Mouse (Mus musculus): ENCODE results near the gene Ccnk.

The Ccnk gene

DNA sequence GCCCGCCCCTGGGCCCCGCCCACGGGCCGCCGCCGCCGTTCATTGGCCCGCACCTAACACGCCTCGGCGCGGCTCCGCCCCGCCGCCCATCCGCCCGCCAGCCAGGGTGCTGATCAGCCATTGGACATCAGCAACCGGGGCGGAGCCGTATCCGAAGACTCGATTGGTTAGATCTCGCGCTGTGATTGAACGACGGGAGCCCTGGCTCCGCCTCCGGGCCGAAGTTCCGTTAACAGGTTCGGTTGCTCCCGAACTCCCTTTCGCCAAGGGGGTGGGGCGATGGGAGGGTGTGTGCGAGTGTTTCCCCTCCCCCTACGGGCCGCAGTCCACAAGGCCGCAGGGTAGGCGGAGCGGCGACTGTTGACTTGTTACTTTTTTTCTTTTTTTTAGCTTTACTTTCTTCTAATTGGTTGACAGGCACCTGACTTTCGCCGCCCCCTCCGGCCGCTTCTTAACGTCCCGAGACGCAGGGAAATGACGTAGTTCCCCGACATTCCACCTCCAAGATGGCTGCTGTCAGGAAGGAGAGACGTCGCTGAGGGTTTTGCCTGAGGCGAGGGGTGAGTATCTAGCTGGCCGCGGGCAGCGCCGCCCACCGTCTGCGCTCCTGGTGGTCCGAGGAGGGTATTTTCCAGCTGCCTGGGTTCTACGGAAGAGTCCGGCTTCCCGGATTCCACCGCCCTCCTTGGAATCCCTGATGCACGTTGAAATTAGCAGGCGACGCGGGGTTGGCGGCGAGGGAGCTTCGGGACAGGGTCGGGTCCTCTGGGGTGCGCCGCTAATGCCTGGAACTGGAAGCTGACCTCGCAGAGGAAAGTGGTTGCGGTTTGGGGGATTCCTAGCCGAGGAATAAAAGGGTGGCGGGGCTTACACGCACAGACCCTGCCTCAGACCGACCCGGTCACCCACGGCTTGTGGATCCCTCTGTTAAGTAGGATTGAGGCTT lies at the start of gene Ccnk:
TSS of gene Ccnk (plus strand) at position 259 of the 946 bp plus-strand sequence.
- DNase-seq (ENCODE audit: low spot score in 2 of 2) = peak; percentile 96 to 97

DNA sequence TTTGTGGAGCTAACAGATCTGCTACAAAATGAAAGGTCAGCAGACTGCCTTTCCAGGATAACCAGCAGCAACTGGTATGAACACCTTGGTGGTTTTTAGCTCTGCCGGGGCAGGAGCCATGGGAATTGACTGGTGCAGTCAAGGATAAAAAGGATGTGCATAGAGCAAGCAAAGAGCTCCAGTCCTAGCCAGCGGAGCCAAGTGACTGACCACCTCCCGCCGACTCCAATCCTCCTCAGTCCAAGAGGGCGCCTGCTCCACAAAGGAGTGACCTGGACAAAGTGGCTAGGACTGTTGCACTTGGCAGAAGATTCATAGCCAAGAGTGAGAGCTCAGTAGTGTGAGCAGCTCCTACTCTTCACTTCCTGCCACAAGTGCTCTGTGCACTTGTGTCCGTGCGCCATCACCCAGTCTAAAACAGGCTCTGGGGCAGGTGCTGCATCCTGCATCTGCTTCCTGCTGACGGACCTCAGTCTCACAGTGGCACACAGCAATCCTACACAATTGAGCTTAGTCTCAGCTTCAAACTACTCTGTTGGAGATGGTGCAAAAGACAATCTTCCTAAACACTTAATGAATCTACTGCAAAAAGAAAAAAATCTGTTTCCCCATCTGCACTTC lies 46.8 kb upstream of the Ccnk start:
- DNase-seq (ENCODE audit: low spot score in 2 of 2) = peak in 1 of 2 experiments; percentile 26

- no peak for DNase-seq (ENCODE audit: low spot score in 2 of 2)
Observed at GRCm38 (mm10) chr12:108133181-108133580, 46.2 kb upstream of the Ccnk start.

DNA sequence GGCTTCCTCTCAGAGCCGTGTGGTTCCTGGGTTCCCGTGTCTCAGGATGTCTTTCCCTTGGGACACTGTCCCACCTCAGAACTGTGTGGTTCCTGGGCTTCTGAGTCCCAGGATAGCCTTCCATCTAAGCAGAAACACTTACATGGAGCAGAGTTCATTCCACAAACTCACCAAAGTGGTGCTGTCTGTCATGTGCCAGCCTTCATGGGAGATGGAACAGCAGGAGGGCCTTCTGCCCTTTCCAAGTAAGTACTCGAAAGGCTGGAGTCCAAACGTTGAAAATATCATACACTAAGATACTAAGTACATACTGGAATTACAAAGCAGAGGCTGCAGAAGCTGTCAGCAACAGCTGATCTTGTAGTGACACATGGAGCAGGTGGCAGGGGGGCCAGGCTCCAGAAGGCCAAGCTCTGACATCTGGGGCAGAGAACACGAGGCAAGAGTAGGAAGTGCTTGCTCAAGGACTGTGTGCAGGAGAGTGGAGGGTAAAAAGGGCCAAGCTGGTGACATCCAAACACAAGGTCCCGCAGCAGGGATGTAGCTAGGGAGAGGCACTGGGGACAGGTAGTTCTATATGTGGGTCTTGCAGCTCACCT lies 43.7 kb upstream of the Ccnk start:
- DNase-seq (ENCODE audit: low spot score in 2 of 2) = no peak

DNA sequence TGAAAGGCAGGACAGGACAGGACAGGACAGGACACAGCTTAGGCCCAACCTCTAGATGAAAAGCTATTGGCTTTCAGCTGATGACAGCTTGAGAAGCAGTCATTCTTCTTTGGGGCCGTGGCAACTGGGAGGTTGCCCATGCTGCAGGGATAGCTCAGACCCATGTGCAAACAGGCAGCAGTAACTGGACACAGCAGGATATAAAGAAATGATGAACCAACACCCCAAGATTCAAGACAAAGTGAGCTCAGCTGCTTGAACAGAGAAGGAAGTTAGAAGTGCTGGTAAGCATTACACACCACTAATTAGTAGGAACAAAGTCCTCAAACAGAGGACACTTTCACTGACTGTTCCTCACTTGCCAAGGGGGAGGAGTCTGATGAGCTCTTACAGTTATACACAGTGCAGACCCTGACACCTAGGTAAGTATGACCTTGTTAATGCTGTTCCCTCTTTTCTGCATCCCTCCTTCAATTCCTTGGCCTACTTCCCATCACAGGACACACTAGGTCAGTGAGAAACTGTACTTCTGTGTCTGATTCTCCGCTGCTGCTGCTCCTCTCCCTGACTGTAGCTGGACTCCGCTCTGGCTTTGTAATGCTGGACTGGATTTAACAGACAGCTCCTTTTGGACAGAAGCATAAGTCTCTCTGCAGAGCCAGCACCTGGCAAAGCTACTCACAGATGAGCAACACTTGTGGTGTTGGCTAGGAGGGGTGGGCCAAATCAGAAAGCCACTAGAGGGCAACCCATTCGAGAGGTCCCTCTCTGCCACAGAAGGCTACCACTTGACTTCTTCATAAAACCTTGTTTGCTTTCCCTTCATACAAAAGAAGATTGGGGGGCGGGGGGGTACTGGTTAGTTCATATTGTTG lies 35.5 kb upstream of the Ccnk start:
- no peak for DNase-seq (ENCODE audit: low spot score in 2 of 2)

GRCm38 (mm10) chr12:108145198-108145597 lies 34.2 kb upstream of the Ccnk start:
- DNase-seq (ENCODE audit: low spot score in 2 of 2) = no peak

DNA sequence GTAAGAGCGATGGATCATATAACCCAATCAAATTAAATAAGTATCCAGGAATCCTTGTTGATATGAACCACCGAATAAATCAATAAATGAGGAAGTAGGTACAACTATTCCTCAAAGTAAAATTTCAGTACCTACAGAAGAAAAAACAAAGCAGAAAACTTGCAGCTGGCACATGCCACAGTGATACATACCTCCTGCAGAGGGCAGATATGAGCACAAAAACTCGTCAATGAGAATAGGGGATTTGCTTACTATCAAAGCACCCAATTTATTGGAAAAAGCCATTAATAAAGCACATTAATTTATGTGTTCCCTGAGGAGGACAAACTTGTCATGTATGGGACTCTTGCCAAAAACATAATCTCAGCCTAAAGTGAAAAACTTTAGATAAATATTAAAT lies 29.6 kb upstream of the Ccnk start:
- no peak for DNase-seq (ENCODE audit: low spot score in 2 of 2)

DNA sequence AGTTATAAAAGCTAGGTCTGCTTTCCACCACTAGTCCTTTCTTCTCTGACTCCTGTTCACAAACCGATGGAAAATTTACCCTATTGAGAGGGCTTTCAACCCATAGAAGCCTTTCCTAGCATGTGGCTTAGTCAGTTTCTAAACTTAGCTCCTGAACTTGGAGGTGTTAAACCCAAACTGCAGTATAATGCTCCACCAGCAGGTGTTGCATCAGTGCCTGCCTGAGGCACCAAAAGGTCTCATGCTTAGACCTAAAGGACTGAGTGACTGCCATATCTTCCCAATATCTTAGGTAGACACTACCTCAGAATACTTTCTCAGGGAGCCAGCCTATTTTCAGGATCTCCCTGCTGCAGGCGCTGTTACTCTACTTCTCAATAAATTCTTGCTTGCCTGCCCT lies 26.6 kb upstream of the Ccnk start:
- no peak for DNase-seq (ENCODE audit: low spot score in 2 of 2)

DNA sequence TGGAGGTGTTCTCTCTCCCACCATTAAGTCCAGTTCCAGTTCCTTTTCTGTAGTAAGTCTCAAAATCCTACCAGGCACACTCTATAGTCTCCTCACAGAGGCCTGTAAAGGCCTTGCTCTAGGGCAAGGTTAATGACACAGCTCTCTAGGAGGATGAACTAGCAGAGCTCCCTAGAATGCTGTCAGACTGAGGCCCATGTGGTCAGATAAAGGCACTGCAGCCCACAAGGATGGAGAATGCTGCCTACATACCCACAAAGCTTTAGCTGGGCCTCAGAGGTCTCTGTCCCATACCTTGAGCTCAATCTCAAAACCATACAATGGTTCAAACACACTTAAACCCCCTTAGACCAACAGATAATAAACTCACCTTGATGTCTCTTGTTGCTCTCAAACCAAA lies 19.5 kb upstream of the Ccnk start:
- no peak for DNase-seq (ENCODE audit: low spot score in 2 of 2)

DNA sequence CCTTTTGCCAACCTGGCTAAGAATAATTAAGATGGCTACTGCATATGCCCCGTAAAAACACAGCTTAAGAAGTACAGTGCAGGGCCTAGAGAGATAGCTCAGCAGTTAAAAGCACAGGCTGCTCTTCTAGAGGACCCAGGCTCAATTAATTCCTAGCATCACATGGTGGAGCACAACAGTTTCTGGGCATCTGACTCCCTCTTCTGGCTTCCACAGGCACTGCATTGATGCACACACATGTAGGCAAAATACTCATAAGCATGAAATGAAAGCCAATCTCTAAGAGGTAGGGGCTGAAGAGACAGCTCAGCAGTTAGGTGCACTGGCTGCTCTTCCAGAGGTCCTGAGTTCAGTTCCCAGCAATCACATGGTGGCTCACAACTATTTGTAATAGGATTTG lies 17.3 kb upstream of the Ccnk start:
- DNase-seq (ENCODE audit: low spot score in 2 of 2) = peak in 1 of 2 experiments; percentile 20

DNA sequence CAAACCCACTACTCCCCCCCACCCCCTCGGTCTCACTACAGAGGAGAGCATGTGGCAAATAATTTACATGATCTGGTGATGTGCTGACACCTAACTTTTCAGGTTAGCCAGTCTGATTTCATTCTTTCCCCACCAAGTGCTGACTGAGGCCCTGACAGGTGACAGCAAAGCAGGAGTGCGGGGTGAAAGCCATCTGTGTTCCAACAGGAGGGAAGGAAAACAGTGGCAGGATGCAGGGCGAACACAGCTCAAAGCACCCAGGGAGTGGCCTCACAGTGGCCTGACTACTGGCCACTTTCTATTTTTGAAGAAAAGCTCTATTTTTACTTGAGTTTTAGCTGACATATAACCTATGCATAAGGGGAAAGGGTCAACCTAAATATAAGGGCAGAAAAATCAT lies 15.7 kb upstream of the Ccnk start:
- DNase-seq (ENCODE audit: low spot score in 2 of 2) = no peak

DNA sequence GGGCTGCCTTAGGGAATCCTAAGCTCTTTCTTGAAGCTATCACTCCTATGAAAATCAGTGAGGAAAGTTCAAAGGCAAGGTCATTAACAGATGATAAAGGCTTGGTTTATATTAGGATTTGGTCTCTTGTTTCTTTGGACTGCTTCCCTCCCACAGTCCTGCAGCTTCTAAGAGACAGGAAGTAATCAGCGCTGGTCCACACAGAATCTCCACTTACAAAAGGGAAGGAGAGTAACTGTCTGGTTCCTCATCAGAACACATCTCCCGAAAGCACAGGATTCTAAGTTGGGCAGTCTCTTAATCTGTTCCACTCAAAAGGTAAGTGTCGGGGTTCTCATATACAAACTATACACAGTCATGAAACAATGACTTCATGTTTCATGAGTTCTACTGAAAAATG lies 10.5 kb upstream of the Ccnk start:
- DNase-seq (ENCODE audit: low spot score in 2 of 2) = no peak

GRCm38 (mm10) chr12:108170467-108170866 lies 8.9 kb upstream of the Ccnk start:
- DNase-seq (ENCODE audit: low spot score in 2 of 2) = no peak

- DNase-seq (ENCODE audit: low spot score in 2 of 2) = no peak
Observed at GRCm38 (mm10) chr12:108171336-108171735, 8.0 kb upstream of the Ccnk start.

GRCm38 (mm10) chr12:108172639-108173038 lies 6.7 kb upstream of the Ccnk start:
- no peak for DNase-seq (ENCODE audit: low spot score in 2 of 2)

- no peak for DNase-seq (ENCODE audit: low spot score in 2 of 2)
Observed at GRCm38 (mm10) chr12:108174606-108175505, 4.5 kb upstream of the Ccnk start.

- DNase-seq (ENCODE audit: low spot score in 2 of 2) = no peak
Observed at GRCm38 (mm10) chr12:108176366-108176765, 3.0 kb upstream of the Ccnk start.

GRCm38 (mm10) chr12:108178331-108179245 lies 791 bp upstream of the Ccnk start:
- peak; percentile 44 to 48 for DNase-seq (ENCODE audit: low spot score in 2 of 2)

DNA sequence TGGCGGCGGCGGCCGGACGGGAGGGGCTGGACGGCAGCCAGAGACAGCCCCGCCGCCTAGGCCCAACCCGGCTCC lies 296 bp upstream of the Ccnk start, which contains the start of gene Setd3:
TSS of gene Setd3 (minus strand) at position 69 of the 75 bp plus-strand sequence.
- no peak for DNase-seq (ENCODE audit: low spot score in 2 of 2)

- DNase-seq (ENCODE audit: low spot score in 2 of 2) = no peak
Observed at GRCm38 (mm10) chr12:108181716-108182115, 2.3 kb downstream of the Ccnk start.
